Mouse (Mus musculus) stomach, embryonic 14.5 days (tissue): Measurements from ENCODE around the gene Podn. TPM values are rescaled to one million over a fixed set of nuclear protein-coding genes. Genes with fewer than 3 reads are reported as not detected.

Experiments
- ATAC-seq: fragments of 200-750 bp; cut with Nextera tagmentation; 2 replicates; pipeline ENCODE4 v1.8.0; 2017; ENCODE audit warnings: low read depth, moderate TSS enrichment; ENCODE audit not compliant: insufficient number of reproducible peaks, insufficient read depth, low FRiP score
- H3K27ac ChIP-seq: fragments of 300-500 bp; sonication (generic); 2 replicates; pipeline ENCODE4 v1.5.1; 2014; ENCODE audit warnings: mild to moderate bottlenecking, low read length, moderate library complexity, mixed read lengths
- H3K27me3 ChIP-seq: fragments of 300-500 bp; sonication (generic); 2 replicates; pipeline ENCODE4 v1.6.1; 2014; ENCODE audit warnings: low read length, control low read depth, mixed read lengths; ENCODE audit not compliant: control insufficient read depth, insufficient read depth
- H3K36me3 ChIP-seq: fragments of 300-500 bp; sonication (generic); 2 replicates; pipeline ENCODE4 v1.6.1; 2014; ENCODE audit warnings: mild to moderate bottlenecking, control low read depth, low read length, moderate library complexity, mixed read lengths; ENCODE audit not compliant: control insufficient read depth, insufficient read depth
- H3K4me1 ChIP-seq: fragments of 300-500 bp; sonication (generic); 2 replicates; pipeline ENCODE4 v1.6.1; 2014; ENCODE audit warnings: low read length, control low read depth, mixed read lengths; ENCODE audit not compliant: control insufficient read depth, insufficient read depth
- H3K4me2 ChIP-seq: fragments of 300-500 bp; sonication (generic); replicated peaks from 2 replicates; pipeline ENCODE4 v1.6.1; 2014; ENCODE audit warnings: low read depth, low read length, control low read depth
- H3K4me3 ChIP-seq: fragments of 300-500 bp; sonication (generic); 2 replicates; pipeline ENCODE4 v1.5.1; 2014; ENCODE audit warnings: low read depth, low read length, control low read depth
- H3K9ac ChIP-seq: fragments of 300-500 bp; sonication (generic); replicated peaks from 2 replicates; pipeline ENCODE4 v1.6.1; 2014; ENCODE audit warnings: low read depth, mild to moderate bottlenecking, control low read depth, low read length, moderate library complexity, mixed read lengths
- H3K9me3 ChIP-seq: fragments of 300-500 bp; sonication (generic); 2 replicates; pipeline ENCODE4 v1.6.1; 2016; ENCODE audit warnings: low read depth, low read length, control low read depth; ENCODE audit not compliant: control insufficient read depth
- WGBS: fragments of 180-500 bp; shearing (Covaris S2); extraction: QIAGEN DNeasy Blood & Tissue Kit; methylation state at CpG from one replicate; pipeline ENCODE4 v1.1.7; 2014; 5-methylcytosine and 5-hydroxymethylcytosine counted together
- polyA plus RNA-seq: library from polyadenylated mRNA; unstranded; fragments of >200 nt; fragmentation: Nextera tagmentation; extraction: Ambion mirVana; gene quantifications from 2 replicates; pipeline ENCODE4 v1.2.1, GENCODE M21; 2014

Podn gene
- polyA plus RNA-seq, 1 experiment from 2014 or later = 3.4 TPM

GRCm38 (mm10) chr4:108030888-108031501, 65.2 kb downstream of the Podn start:
- WGBS = 5% methylated on average over 22 of the region's 22 CpGs
- Histone ChIP-seq H3K4me1 (0 out of 2 replicates have a peak, but pooled peaks cover 6% of the 10 kb centered on the region), H3K4me2 (peak overlapping the region; percentile 100), H3K36me3 (no peaks in the 10 kb centered on the region), H3K27me3 (peaks cover 15% of the 10 kb centered on the region; the same call in 1 of the 2 replicates), H3K27ac (no peak overlapping the region), H3K4me3 (peak overlapping the region; percentile 54), H3K9me3 (no peaks in the 10 kb centered on the region), H3K9ac (0 out of 2 replicates have a peak overlapping the region, but pooled peaks have one; percentile 10)
- ATAC-seq = no peak

DNA sequence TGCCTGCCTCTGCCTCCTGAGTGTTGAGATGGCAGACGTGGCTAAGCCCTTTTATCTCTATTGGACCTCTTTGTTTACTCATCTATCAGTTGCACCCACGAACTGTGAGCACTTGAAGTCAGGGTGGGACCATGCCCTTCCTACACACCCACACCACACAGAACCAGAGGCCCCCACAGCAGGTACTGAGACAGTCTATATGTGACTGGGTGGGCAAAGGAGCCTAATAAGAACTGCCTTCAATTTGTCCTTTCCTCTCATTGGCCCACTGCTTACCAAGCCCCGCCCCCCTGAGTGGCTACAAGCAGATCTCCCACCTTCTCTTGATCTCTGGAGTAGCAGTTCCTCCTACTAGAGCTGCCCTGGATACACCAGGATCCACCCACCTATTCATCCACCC, 70.1 kb downstream of the Podn start:
- 0 out of 2 replicates have a peak, but pooled peaks cover 6% of the 10 kb centered on the region for H3K4me1 ChIP-seq
- no peaks in the 10 kb centered on the region for H3K36me3 ChIP-seq
- H3K9ac ChIP-seq = no peak overlapping the region
- WGBS = 32% methylated on average over 3 of the region's 3 CpGs
- H3K4me2 ChIP-seq = no peak overlapping the region
- ATAC-seq = no peak
- no peak overlapping the region for H3K4me3 ChIP-seq
- peaks cover 8% of the 10 kb centered on the region; the same call in 1 of the 2 replicates for H3K27me3 ChIP-seq
- H3K27ac ChIP-seq = no peak overlapping the region
- H3K9me3 ChIP-seq = no peaks in the 10 kb centered on the region

DNA sequence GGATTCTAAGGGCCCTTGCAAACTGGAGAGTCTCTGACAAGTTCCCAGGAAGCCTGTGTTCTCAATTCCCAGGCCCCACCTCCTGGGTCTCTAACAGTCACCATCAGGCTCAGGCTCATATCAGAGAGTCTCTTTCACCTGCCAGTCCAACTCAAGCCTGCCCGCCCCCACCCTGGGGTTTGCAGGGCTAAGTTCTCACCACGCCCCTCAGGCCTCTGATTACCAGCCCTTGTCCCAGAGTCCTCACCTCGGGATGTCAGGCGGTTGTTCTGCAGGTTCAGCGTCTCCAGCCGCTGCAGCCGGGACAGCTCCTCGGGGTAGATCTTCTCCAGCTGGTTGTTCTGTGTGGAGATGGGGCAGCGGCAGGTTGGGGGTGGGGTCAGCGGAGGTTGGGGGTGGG, 71.0 kb downstream of the Podn start:
- H3K4me3 ChIP-seq = no peak overlapping the region
- H3K4me2 ChIP-seq = 0 out of 2 replicates have a peak overlapping the region, but pooled peaks have one; percentile 10
- H3K9me3 ChIP-seq = no peaks in the 10 kb centered on the region; the same call in 1 of the 2 replicates
- no peak overlapping the region for H3K27ac ChIP-seq
- H3K4me1 ChIP-seq = no peaks in the 10 kb centered on the region
- peaks cover under 1% of the 10 kb centered on the region; the same call in 1 of the 2 replicates for H3K27me3 ChIP-seq
- H3K9ac ChIP-seq = no peak overlapping the region
- no peaks in the 10 kb centered on the region for H3K36me3 ChIP-seq
- WGBS = 3% methylated on average over 10 of the region's 10 CpGs
- ATAC-seq = peak; percentile 82

GRCm38 (mm10) chr4:108024641-108025040, 71.6 kb downstream of the Podn start:
- Histone ChIP-seq H3K4me1 (no peaks in the 10 kb centered on the region), H3K36me3 (no peaks in the 10 kb centered on the region), H3K27me3 (no peaks in the 10 kb centered on the region), H3K4me2 (no peak overlapping the region), H3K9ac (no peak overlapping the region), H3K27ac (no peak overlapping the region), H3K4me3 (no peak overlapping the region), H3K9me3 (no peaks in the 10 kb centered on the region; the same call in 1 of the 2 replicates)
- ATAC-seq = no peak
- WGBS = 60% methylated on average over 5 of the region's 5 CpGs

GRCm38 (mm10) chr4:108023186-108023585, 73.1 kb downstream of the Podn start:
- H3K4me1 ChIP-seq = no peaks in the 10 kb centered on the region
- no peak overlapping the region for H3K4me3 ChIP-seq
- H3K4me2 ChIP-seq = no peak overlapping the region
- H3K9ac ChIP-seq = no peak overlapping the region
- H3K27me3 ChIP-seq = no peaks in the 10 kb centered on the region
- no peak overlapping the region for H3K27ac ChIP-seq
- no peaks in the 10 kb centered on the region; the same call in 1 of the 2 replicates for H3K9me3 ChIP-seq
- ATAC-seq = no peak
- H3K36me3 ChIP-seq = no peaks in the 10 kb centered on the region
- 81% methylated on average over 4 of the region's 4 CpGs for WGBS

DNA sequence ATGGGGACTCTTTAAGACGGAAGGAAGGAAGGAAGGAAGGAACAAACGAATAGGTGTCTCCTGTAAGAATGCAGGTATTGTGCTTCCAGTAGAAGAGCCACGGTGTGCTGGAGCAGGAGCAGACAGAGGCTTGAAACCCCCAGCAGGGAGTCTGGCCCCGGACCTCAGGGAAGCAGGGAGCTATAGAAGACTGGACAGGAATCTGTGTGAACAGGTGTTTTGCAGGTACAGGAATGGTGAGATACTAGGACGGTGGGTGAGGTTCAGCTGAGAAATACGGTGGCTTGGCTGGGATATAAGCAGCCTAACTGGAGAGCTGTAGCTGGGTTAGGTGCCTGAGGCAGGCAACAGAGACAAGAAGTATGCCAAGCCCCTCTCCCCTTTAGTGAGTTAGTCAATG, 76.1 kb downstream of the Podn start:
- Histone ChIP-seq H3K9me3 (no peaks in the 10 kb centered on the region; the same call in 1 of the 2 replicates), H3K36me3 (no peaks in the 10 kb centered on the region), H3K4me1 (no peaks in the 10 kb centered on the region), H3K9ac (no peak overlapping the region), H3K27me3 (no peaks in the 10 kb centered on the region), H3K4me2 (no peak overlapping the region), H3K4me3 (no peak overlapping the region), H3K27ac (no peak overlapping the region)
- ATAC-seq = no peak
- WGBS = 85% methylated on average over 6 of the region's 6 CpGs

- 44% methylated on average over 14 of the region's 14 CpGs for WGBS
- H3K27me3 ChIP-seq = no peaks in the 10 kb centered on the region
- no peak overlapping the region for H3K4me3 ChIP-seq
- no peaks in the 10 kb centered on the region; the same call in 1 of the 2 replicates for H3K9me3 ChIP-seq
- H3K4me2 ChIP-seq = no peak overlapping the region
- H3K4me1 ChIP-seq = no peaks in the 10 kb centered on the region
- H3K9ac ChIP-seq = no peak overlapping the region
- no peaks in the 10 kb centered on the region for H3K36me3 ChIP-seq
- no peak for ATAC-seq
- no peak overlapping the region for H3K27ac ChIP-seq
Observed at GRCm38 (mm10) chr4:108018961-108019921, 77.0 kb downstream of the Podn start.

GRCm38 (mm10) chr4:108018241-108018923, 77.9 kb downstream of the Podn start:
- no peaks in the 10 kb centered on the region for H3K27me3 ChIP-seq
- no peaks in the 10 kb centered on the region for H3K4me1 ChIP-seq
- H3K9me3 ChIP-seq = no peaks in the 10 kb centered on the region; the same call in 1 of the 2 replicates
- no peak overlapping the region for H3K27ac ChIP-seq
- WGBS = 31% methylated on average over 10 of the region's 10 CpGs
- no peaks in the 10 kb centered on the region for H3K36me3 ChIP-seq
- ATAC-seq = no peak
- no peak overlapping the region for H3K4me3 ChIP-seq
- no peak overlapping the region for H3K4me2 ChIP-seq
- H3K9ac ChIP-seq = no peak overlapping the region
